Mouse (Mus musculus) cortical plate, adult 2 months (tissue): ENCODE measurements around the gene Grm8.

Source experiments
- CTCF ChIP-seq: fragments of 200-500 bp; IDR thresholded peaks from 2 replicates; pipeline ENCODE4 v1.5.1; 2011; ENCODE audit warnings: mild to moderate bottlenecking, control low read depth, low read length; ENCODE audit not compliant: insufficient read depth; ENCODE audit errors: extremely low read depth
- POLR2A ChIP-seq: fragments of 200-500 bp; IDR thresholded peaks from 2 replicates; pipeline ENCODE4 v1.6.1; 2011; ENCODE audit warnings: mild to moderate bottlenecking, low read length, control low read depth; ENCODE audit not compliant: insufficient read depth; ENCODE audit errors: extremely low read depth

GRCm38 (mm10) chr6:27849644-27850043, 285.3 kb downstream of the Grm8 start:
- TF ChIP-seq CTCF (no peak), POLR2A (no peak)
